Mouse (Mus musculus): ENCODE results near the gene Vwa2. TPM values are rescaled to one million over a fixed set of nuclear protein-coding genes. Genes with fewer than 3 reads are reported as not detected.

Vwa2 gene
- polyA plus RNA-seq, 1 experiment from 2014 or later: 16.1 TPM

DNA sequence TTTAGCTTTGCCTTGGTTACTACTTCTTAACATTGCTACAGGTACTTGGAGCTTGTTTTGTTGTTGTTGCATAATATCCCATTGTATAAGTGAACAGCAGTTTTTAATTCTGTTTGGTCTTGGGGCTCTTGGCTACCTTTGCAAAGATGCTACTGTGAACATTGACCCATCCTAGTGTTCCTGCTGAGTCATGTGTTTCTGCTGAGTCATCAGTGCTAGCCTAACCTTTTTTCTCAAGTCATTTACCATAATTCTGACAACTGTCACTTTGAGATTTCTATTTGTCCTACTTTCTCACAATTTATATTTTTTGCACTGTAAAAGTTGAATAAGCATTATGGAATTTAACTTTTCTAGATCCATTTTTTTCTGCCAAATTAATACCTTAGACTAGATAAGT lies 21.5 kb upstream of the Vwa2 start:
- no peaks in the 10 kb centered on the region for H3K27me3 ChIP-seq (ENCODE audit: control insufficient read depth, insufficient read depth, low read length)
- H3K27ac ChIP-seq (ENCODE audit: low read depth, low read length): no peak overlapping the region
- ATAC-seq (ENCODE audit: low FRiP score, low TSS enrichment): no peak
- H3K9ac ChIP-seq (ENCODE audit: low read depth, low read length): no peak overlapping the region
- no peak overlapping the region for H3K4me3 ChIP-seq (ENCODE audit: low read length)
- no peak overlapping the region for H3K4me2 ChIP-seq (replicated peaks; ENCODE audit: low read depth, low read length)
- H3K36me3 ChIP-seq (ENCODE audit: control insufficient read depth, insufficient read depth, low read length): no peaks in the 10 kb centered on the region
- H3K9me3 ChIP-seq (ENCODE audit: control insufficient read depth, low read length): 0 out of 2 replicates have a peak, but pooled peaks cover 6% of the 10 kb centered on the region
- no peaks in the 10 kb centered on the region for H3K4me1 ChIP-seq (ENCODE audit: control insufficient read depth, insufficient read depth, low read length)

GRCm38 (mm10) chr19:56856455-56856854 lies 17.6 kb upstream of the Vwa2 start:
- H3K27ac ChIP-seq (ENCODE audit: low read depth, low read length): no peak overlapping the region
- WGBS: 24% methylated on average over 5 of the region's 5 CpGs
- ATAC-seq (ENCODE audit: low FRiP score, low TSS enrichment): no peak

DNA sequence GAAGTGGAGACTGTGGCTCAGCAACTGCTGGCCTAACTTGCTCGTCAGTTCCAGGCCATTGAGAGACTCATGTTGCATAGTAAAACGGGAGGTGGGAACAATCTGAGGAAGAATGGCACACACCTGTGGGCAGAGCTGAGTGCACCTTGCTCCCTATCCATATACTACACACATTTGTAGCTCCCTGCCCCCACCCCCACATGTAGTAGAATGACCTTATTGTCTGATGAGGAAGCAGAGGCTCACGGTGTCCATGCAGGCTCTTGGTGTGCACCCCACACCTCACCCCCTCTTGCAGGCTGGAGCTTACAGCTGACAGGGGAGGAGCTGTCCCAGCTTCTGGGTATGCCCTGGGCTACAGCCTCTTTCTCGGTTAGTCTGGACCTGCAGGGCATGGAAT lies 6.3 kb upstream of the Vwa2 start:
- no peak for ATAC-seq (ENCODE audit: low FRiP score, low TSS enrichment)
- WGBS: 61% methylated on average over 4 of the region's 4 CpGs
- no peak overlapping the region for H3K4me2 ChIP-seq (replicated peaks; ENCODE audit: low read depth, low read length)
- no peak overlapping the region for H3K4me3 ChIP-seq (ENCODE audit: low read length)
- H3K36me3 ChIP-seq (ENCODE audit: control insufficient read depth, insufficient read depth, low read length): no peaks in the 10 kb centered on the region
- H3K27ac ChIP-seq (ENCODE audit: low read depth, low read length): no peak overlapping the region
- H3K9ac ChIP-seq (ENCODE audit: low read depth, low read length): no peak overlapping the region
- peaks cover 4% of the 10 kb centered on the region for H3K27me3 ChIP-seq (ENCODE audit: control insufficient read depth, insufficient read depth, low read length)
- no peaks in the 10 kb centered on the region for H3K9me3 ChIP-seq (ENCODE audit: control insufficient read depth, low read length)
- H3K4me1 ChIP-seq (ENCODE audit: control insufficient read depth, insufficient read depth, low read length): 0 out of 2 replicates have a peak, but pooled peaks cover 6% of the 10 kb centered on the region

More at GRCm38 (mm10) chr19:56856455-56856854, 17.6 kb upstream of the Vwa2 start:
- H3K4me1 ChIP-seq (ENCODE audit: control insufficient read depth, insufficient read depth, low read length): no peaks in the 10 kb centered on the region
- no peak overlapping the region for H3K4me2 ChIP-seq (replicated peaks; ENCODE audit: low read depth, low read length)
- H3K36me3 ChIP-seq (ENCODE audit: control insufficient read depth, insufficient read depth, low read length): no peaks in the 10 kb centered on the region
- H3K9me3 ChIP-seq (ENCODE audit: control insufficient read depth, low read length): 0 out of 2 replicates have a peak, but pooled peaks cover 3% of the 10 kb centered on the region
- H3K27me3 ChIP-seq (ENCODE audit: control insufficient read depth, insufficient read depth, low read length): no peaks in the 10 kb centered on the region
- no peak overlapping the region for H3K9ac ChIP-seq (ENCODE audit: low read depth, low read length)
- no peak overlapping the region for H3K4me3 ChIP-seq (ENCODE audit: low read length)

DNA sequence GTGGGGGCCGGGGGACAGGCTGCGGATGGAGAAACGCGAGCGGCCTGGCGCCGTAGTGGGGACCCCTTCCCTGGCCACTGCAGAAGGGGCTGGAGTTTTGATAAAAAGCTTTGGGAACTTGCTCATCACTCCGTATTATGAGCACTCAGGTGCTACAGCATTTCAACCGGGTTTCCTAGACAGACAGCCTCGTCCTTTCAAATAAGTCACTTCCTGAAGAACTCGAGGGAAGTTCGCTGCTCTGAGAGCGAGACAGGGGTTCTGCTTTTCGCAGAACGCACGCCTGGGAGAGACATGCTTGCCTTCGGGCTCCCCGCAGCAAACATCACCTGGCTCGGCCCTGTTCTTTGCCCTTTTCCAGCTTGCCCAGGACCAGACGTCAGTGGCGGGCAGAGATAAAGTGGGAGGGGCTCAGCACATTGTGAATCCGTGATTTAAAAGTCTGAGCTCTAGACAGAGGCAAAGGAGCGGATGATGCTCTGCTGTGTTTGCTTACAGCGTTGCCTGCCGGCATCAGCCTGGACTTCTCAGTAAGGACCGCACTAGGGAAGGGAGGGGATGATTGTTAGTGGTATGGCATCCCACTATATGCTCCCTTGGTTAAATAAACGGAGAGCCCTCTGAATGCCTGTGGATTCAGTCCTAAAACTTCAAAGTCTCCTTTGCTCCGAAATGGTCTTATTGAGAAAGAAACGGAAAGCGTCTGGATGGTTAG lies 709 bp downstream of the Vwa2 start:
- Histone ChIP-seq H3K9me3 (ENCODE audit: control insufficient read depth, low read length) (no peaks in the 10 kb centered on the region), H3K27ac (ENCODE audit: low read depth, low read length) (no peak overlapping the region), H3K36me3 (ENCODE audit: control insufficient read depth, insufficient read depth, low read length) (no peaks in the 10 kb centered on the region), H3K9ac (ENCODE audit: low read depth, low read length) (peak overlapping the region; percentile 65), H3K4me3 (ENCODE audit: low read length) (peak overlapping the region; percentile 54), H3K27me3 (ENCODE audit: control insufficient read depth, insufficient read depth, low read length) (peaks cover 39% of the 10 kb centered on the region), H3K4me2 (replicated peaks; ENCODE audit: low read depth, low read length) (peak overlapping the region; percentile 93), H3K4me1 (ENCODE audit: control insufficient read depth, insufficient read depth, low read length) (peaks cover 8% of the 10 kb centered on the region; the same call in 1 of the 2 replicates)
- WGBS: 8% methylated on average over 30 of the region's 30 CpGs
- ATAC-seq (ENCODE audit: low FRiP score, low TSS enrichment): peak; percentile 57; the same call in 1 of the 2 replicates

GRCm38 (mm10) chr19:56877364-56877763 lies 3.3 kb downstream of the Vwa2 start:
- H3K9me3 ChIP-seq (ENCODE audit: control insufficient read depth, low read length): no peaks in the 10 kb centered on the region
- peaks cover 39% of the 10 kb centered on the region for H3K27me3 ChIP-seq (ENCODE audit: control insufficient read depth, insufficient read depth, low read length)
- no peak overlapping the region for H3K9ac ChIP-seq (ENCODE audit: low read depth, low read length)
- no peak overlapping the region for H3K27ac ChIP-seq (ENCODE audit: low read depth, low read length)
- no peak overlapping the region for H3K4me2 ChIP-seq (replicated peaks; ENCODE audit: low read depth, low read length)
- H3K4me1 ChIP-seq (ENCODE audit: control insufficient read depth, insufficient read depth, low read length): peaks cover 6% of the 10 kb centered on the region
- 78% methylated on average over 6 of the region's 6 CpGs for WGBS
- no peaks in the 10 kb centered on the region for H3K36me3 ChIP-seq (ENCODE audit: control insufficient read depth, insufficient read depth, low read length)
- H3K4me3 ChIP-seq (ENCODE audit: low read length): no peak overlapping the region
- no peak for ATAC-seq (ENCODE audit: low FRiP score, low TSS enrichment)

DNA sequence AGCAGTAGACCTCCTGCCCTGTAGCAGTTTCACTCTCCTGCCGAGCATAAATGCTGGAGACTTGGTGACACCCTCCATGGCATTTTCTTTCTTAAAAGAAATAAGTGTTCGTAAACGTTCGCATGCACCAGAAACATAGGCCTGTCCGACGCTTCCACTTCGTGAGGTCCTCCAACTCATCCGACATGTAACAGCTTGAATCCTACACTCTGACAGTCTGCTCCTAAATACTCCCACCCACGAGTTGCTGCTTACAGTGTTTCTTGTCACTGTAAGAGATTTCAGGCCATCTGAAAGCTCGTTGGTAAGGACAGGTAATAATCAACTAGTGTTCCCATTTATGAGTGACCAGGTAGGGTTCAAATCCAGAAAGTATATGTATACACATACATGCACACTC lies 13.8 kb downstream of the Vwa2 start:
- no peak for ATAC-seq (ENCODE audit: low FRiP score, low TSS enrichment)
- H3K4me1 ChIP-seq (ENCODE audit: control insufficient read depth, insufficient read depth, low read length): peaks cover 12% of the 10 kb centered on the region
- H3K27me3 ChIP-seq (ENCODE audit: control insufficient read depth, insufficient read depth, low read length): no peaks in the 10 kb centered on the region
- H3K36me3 ChIP-seq (ENCODE audit: control insufficient read depth, insufficient read depth, low read length): no peaks in the 10 kb centered on the region
- H3K9ac ChIP-seq (ENCODE audit: low read depth, low read length): no peak overlapping the region
- no peak overlapping the region for H3K27ac ChIP-seq (ENCODE audit: low read depth, low read length)
- no peak overlapping the region for H3K4me3 ChIP-seq (ENCODE audit: low read length)
- no peak overlapping the region for H3K4me2 ChIP-seq (replicated peaks; ENCODE audit: low read depth, low read length)
- 53% methylated on average over 10 of the region's 10 CpGs for WGBS
- no peaks in the 10 kb centered on the region for H3K9me3 ChIP-seq (ENCODE audit: control insufficient read depth, low read length)

GRCm38 (mm10) chr19:56888654-56889053 lies 14.6 kb downstream of the Vwa2 start:
- Histone ChIP-seq H3K4me1 (ENCODE audit: control insufficient read depth, insufficient read depth, low read length) (peaks cover 6% of the 10 kb centered on the region; the same call in 1 of the 2 replicates), H3K27me3 (ENCODE audit: control insufficient read depth, insufficient read depth, low read length) (no peaks in the 10 kb centered on the region), H3K27ac (ENCODE audit: low read depth, low read length) (no peak overlapping the region), H3K9me3 (ENCODE audit: control insufficient read depth, low read length) (no peaks in the 10 kb centered on the region), H3K9ac (ENCODE audit: low read depth, low read length) (no peak overlapping the region), H3K4me2 (replicated peaks; ENCODE audit: low read depth, low read length) (no peak overlapping the region), H3K4me3 (ENCODE audit: low read length) (no peak overlapping the region), H3K36me3 (ENCODE audit: control insufficient read depth, insufficient read depth, low read length) (no peaks in the 10 kb centered on the region)
- WGBS: 75% methylated on average over 5 of the region's 5 CpGs
- ATAC-seq (ENCODE audit: low FRiP score, low TSS enrichment): no peak

DNA sequence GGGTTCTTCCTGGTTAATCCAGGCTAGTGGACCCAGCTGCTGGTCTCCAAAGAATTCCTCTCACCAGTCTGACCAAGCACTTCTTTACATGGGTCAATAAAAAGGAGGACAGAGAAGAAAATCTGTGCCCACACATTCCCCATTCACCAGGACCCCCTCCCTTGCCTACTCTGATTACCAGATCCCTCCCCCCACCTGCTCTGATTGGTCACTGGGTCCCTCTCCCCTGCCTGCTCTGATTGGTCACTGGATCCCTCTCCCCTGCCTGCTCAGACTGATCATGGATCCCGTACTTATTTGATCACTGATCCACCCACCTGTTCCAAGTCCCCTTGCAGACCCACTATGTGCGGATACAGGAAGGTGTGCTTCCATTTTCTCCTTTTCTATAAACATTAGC lies 17.4 kb downstream of the Vwa2 start:
- H3K4me2 ChIP-seq (replicated peaks; ENCODE audit: low read depth, low read length): no peak overlapping the region
- H3K9ac ChIP-seq (ENCODE audit: low read depth, low read length): no peak overlapping the region
- H3K27ac ChIP-seq (ENCODE audit: low read depth, low read length): no peak overlapping the region
- no peaks in the 10 kb centered on the region for H3K27me3 ChIP-seq (ENCODE audit: control insufficient read depth, insufficient read depth, low read length)
- ATAC-seq (ENCODE audit: low FRiP score, low TSS enrichment): peak; percentile 71
- H3K36me3 ChIP-seq (ENCODE audit: control insufficient read depth, insufficient read depth, low read length): no peaks in the 10 kb centered on the region
- WGBS: 42% methylated on average over 2 of the region's 2 CpGs
- H3K9me3 ChIP-seq (ENCODE audit: control insufficient read depth, low read length): no peaks in the 10 kb centered on the region
- H3K4me3 ChIP-seq (ENCODE audit: low read length): no peak overlapping the region
- peaks cover 6% of the 10 kb centered on the region; the same call in 1 of the 2 replicates for H3K4me1 ChIP-seq (ENCODE audit: control insufficient read depth, insufficient read depth, low read length)

DNA sequence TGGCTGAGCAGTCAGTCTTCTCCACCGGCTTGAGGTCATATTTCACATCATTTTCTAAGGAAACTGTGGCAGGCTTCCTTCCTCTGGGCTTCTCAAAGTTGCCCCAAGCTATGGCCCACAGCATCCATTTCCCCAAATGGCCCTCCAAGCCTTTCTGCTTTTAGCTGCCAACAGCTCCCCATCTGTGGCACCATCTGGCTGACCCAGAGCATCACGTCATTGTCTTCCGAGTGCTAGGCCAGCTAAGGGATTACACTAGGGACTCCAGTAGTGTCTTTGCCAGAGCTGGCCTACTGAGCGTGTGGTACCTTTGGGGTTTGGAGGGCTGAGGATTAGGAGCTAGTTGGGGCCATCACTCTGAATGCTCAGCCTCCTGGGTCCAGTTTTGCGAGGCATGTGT lies 18.5 kb downstream of the Vwa2 start:
- no peaks in the 10 kb centered on the region for H3K36me3 ChIP-seq (ENCODE audit: control insufficient read depth, insufficient read depth, low read length)
- no peak for ATAC-seq (ENCODE audit: low FRiP score, low TSS enrichment)
- H3K9me3 ChIP-seq (ENCODE audit: control insufficient read depth, low read length): no peaks in the 10 kb centered on the region
- no peaks in the 10 kb centered on the region for H3K27me3 ChIP-seq (ENCODE audit: control insufficient read depth, insufficient read depth, low read length)
- H3K27ac ChIP-seq (ENCODE audit: low read depth, low read length): no peak overlapping the region
- H3K4me2 ChIP-seq (replicated peaks; ENCODE audit: low read depth, low read length): no peak overlapping the region
- H3K9ac ChIP-seq (ENCODE audit: low read depth, low read length): no peak overlapping the region
- H3K4me1 ChIP-seq (ENCODE audit: control insufficient read depth, insufficient read depth, low read length): peaks cover 6% of the 10 kb centered on the region; the same call in 1 of the 2 replicates
- no peak overlapping the region for H3K4me3 ChIP-seq (ENCODE audit: low read length)
- 59% methylated on average over 5 of the region's 5 CpGs for WGBS

Data from kidney, embryonic 14.5 days (tissue).